Comparison of ENCODE assay signal across 8 mouse cellular contexts in genomic region chr2:152330858-152331423, GRCm38 (mm10). TPM values are rescaled to one million over a fixed set of nuclear protein-coding genes. Genes with fewer than 3 reads are reported as not detected.
DNase-seq lines count a peak whose midpoint lies in the region; ATAC-seq and TF ChIP-seq lines count a peak whose summit lies in the region.

No protein-coding gene starts in this region.

- peak overlapping the region; percentile 73 for H3K4me2 ChIP-seq in heart, embryonic 12.5 days
- peak overlapping the region; percentile 71 for H3K4me2 ChIP-seq in forebrain, embryonic 15.5 days (replicated peaks)
- H3K4me2 ChIP-seq in liver, embryonic 16.5 days (ENCODE audit: low read depth, low read length): peak overlapping the region; percentile 97

- peak overlapping the region; percentile 90 for H3K4me3 ChIP-seq in heart, embryonic 12.5 days
- peak overlapping the region; percentile 60 for H3K4me3 ChIP-seq in ES-Bruce4 (ENCODE audit: low read depth, low read length)
- peak overlapping the region; percentile 79 for H3K4me3 ChIP-seq in forebrain, embryonic 15.5 days
- H3K4me3 ChIP-seq in liver, embryonic 16.5 days (ENCODE audit: low read depth, low read length): peak overlapping the region; percentile 90

- no peak for TF ChIP-seq EP300 in ES-Bruce4 (IDR thresholded peaks at IDR 0.05; ENCODE audit: insufficient read depth, low read depth, low read length)

- H3K4me1 ChIP-seq in heart, embryonic 12.5 days (replicated peaks): peaks cover 25% of the 10 kb centered on the region
- peaks cover 2% of the 10 kb centered on the region for H3K4me1 ChIP-seq in ES-Bruce4 (ENCODE audit: control insufficient read depth, insufficient read depth, low read length)
- peaks cover 20% of the 10 kb centered on the region for H3K4me1 ChIP-seq in forebrain, embryonic 15.5 days
- H3K4me1 ChIP-seq in liver, embryonic 16.5 days (ENCODE audit: control insufficient read depth, low read depth, low read length): peaks cover 19% of the 10 kb centered on the region

- intact Hi-C loops in heart, postnatal 10 days (cut with DNase I): loop anchor here (2.0 kb wide), 1 partner anchor 36 kb away; no protein-coding TSS in a partner anchor

- H3K27me3 ChIP-seq in heart, embryonic 12.5 days (replicated peaks): no peaks in the 10 kb centered on the region
- no peaks in the 10 kb centered on the region for H3K27me3 ChIP-seq in ES-Bruce4 (ENCODE audit: control insufficient read depth, insufficient read depth, low read length, poor library complexity, severe bottlenecking)
- no peaks in the 10 kb centered on the region for H3K27me3 ChIP-seq in forebrain, embryonic 15.5 days
- H3K27me3 ChIP-seq in liver, embryonic 16.5 days (ENCODE audit: control insufficient read depth, insufficient read depth, low read depth, low read length): no peaks in the 10 kb centered on the region

- H3K36me3 ChIP-seq in heart, embryonic 12.5 days: peaks cover 44% of the 10 kb centered on the region
- H3K36me3 ChIP-seq in ES-Bruce4 (ENCODE audit: control insufficient read depth, insufficient read depth, low read length, poor library complexity, severe bottlenecking): peaks cover 27% of the 10 kb centered on the region; the same call in 1 of the 2 replicates
- H3K36me3 ChIP-seq in forebrain, embryonic 15.5 days: peaks cover 25% of the 10 kb centered on the region
- H3K36me3 ChIP-seq in liver, embryonic 16.5 days (ENCODE audit: control insufficient read depth, insufficient read depth): peaks cover 10% of the 10 kb centered on the region; the same call in 1 of the 2 replicates

- DNase-seq in heart, postnatal 10 days: no peak
- DNase-seq in ovary, adult 18-20 months (ENCODE audit: low spot score): no peak
- DNase-seq in gastrocnemius, adult 8-10 months (ENCODE audit: low spot score in 2 of 2): no peak
- DNase-seq in urinary bladder, adult 18-20 months (ENCODE audit: low spot score in 2 of 2): no peak

- no peak overlapping the region for H3K27ac ChIP-seq in heart, embryonic 12.5 days (ENCODE audit: poor library complexity, severe bottlenecking)
- H3K27ac ChIP-seq in ES-Bruce4 (ENCODE audit: insufficient read depth, low read length): peak overlapping the region; percentile 21; the same call in 1 of the 2 replicates
- H3K27ac ChIP-seq in forebrain, embryonic 15.5 days (replicated peaks): no peak overlapping the region
- 0 out of 2 replicates have a peak overlapping the region, but pooled peaks have one; percentile 12 for H3K27ac ChIP-seq in liver, embryonic 16.5 days (ENCODE audit: low read length)

- H3K9ac ChIP-seq in heart, embryonic 12.5 days: peak overlapping the region; percentile 93
- peak overlapping the region; percentile 89 for H3K9ac ChIP-seq in ES-Bruce4 (ENCODE audit: low read depth, poor library complexity, severe bottlenecking)
- H3K9ac ChIP-seq in forebrain, embryonic 15.5 days (replicated peaks): no peak overlapping the region; the same call in 1 of the 2 replicates
- H3K9ac ChIP-seq in liver, embryonic 16.5 days (ENCODE audit: low read depth, low read length): peak overlapping the region; percentile 94

- no peak for TF ChIP-seq POLR2A in ES-Bruce4 (IDR thresholded peaks at IDR 0.05; ENCODE audit: insufficient read depth, low read length)

- WGBS in heart, embryonic 12.5 days: 39% methylated on average over 7 of the region's 7 CpGs
- 70% methylated on average over 7 of the region's 7 CpGs for WGBS in forebrain, embryonic 15.5 days
- 15% methylated on average over 7 of the region's 7 CpGs for WGBS in liver, embryonic 16.5 days (ENCODE audit: insufficient replicate concordance)

- H3K9me3 ChIP-seq in heart, embryonic 12.5 days (replicated peaks): no peaks in the 10 kb centered on the region
- no peaks in the 10 kb centered on the region for H3K9me3 ChIP-seq in ES-Bruce4 (replicated peaks; ENCODE audit: control insufficient read depth, insufficient read depth, low read length, poor library complexity, severe bottlenecking)
- no peaks in the 10 kb centered on the region for H3K9me3 ChIP-seq in forebrain, embryonic 15.5 days
- no peaks in the 10 kb centered on the region for H3K9me3 ChIP-seq in liver, embryonic 16.5 days (replicated peaks; ENCODE audit: control insufficient read depth, low read length)

- ATAC-seq in heart, embryonic 12.5 days (ENCODE audit: insufficient number of reproducible peaks, low FRiP score): no peak
- no peak for ATAC-seq in forebrain, embryonic 15.5 days (replicated peaks)
- ATAC-seq in liver, embryonic 16.5 days (ENCODE audit: low read depth): no peak

- TF ChIP-seq CTCF in ES-Bruce4 (IDR thresholded peaks at IDR 0.05; ENCODE audit: low read depth, low read length): no peak

RNA-seq across cellular contexts. Expression of gene Rbck1, which starts 1.5 kb away (rescaled TPM):
- polyA plus RNA-seq in heart, embryonic 12.5 days (2016; fragmentation: Nextera tagmentation; extraction: Ambion mirVana): 65.3 and 68.9 TPM in 2 replicates
- total RNA-seq in heart, postnatal 10 days (2021): 10 to 100 TPM; 72.5 to 76.8 TPM
- polyA plus RNA-seq in ES-Bruce4 (2011; ENCODE audit: insufficient read depth, insufficient read length, low read depth, missing spikeins): 86.7 and 89.1 TPM in 2 replicates
- polyA plus RNA-seq in forebrain, embryonic 15.5 days (2015; fragmentation: Nextera tagmentation; extraction: Ambion mirVana): 102 and 105 TPM in 2 replicates
- polyA plus RNA-seq in liver, embryonic 16.5 days (2015; fragmentation: Nextera tagmentation; extraction: Ambion mirVana): 37.7 and 40.2 TPM in 2 replicates
- total RNA-seq in gastrocnemius, adult 8-10 months (2022): 10 to 100 TPM; 23.7 to 31.7 (median 27.1) TPM

RNA-seq across cellular contexts. Expression of gene Trib3, which starts 12.9 kb away (rescaled TPM):
- polyA plus RNA-seq in heart, embryonic 12.5 days (2016; fragmentation: Nextera tagmentation; extraction: Ambion mirVana): 8.5 and 10.1 TPM in 2 replicates
- total RNA-seq in heart, postnatal 10 days (2021): 1 to 10 TPM; 3.2 to 3.9 TPM
- polyA plus RNA-seq in ES-Bruce4 (2011; ENCODE audit: insufficient read depth, insufficient read length, low read depth, missing spikeins): 11.4 and 12.3 TPM in 2 replicates
- 0.55 and 0.85 TPM in 2 replicates for polyA plus RNA-seq in forebrain, embryonic 15.5 days (2015; fragmentation: Nextera tagmentation; extraction: Ambion mirVana)
- 6.5 and 6.8 TPM in 2 replicates for polyA plus RNA-seq in liver, embryonic 16.5 days (2015; fragmentation: Nextera tagmentation; extraction: Ambion mirVana)
- 1 to 10 TPM in 2 of 4 experiments, under 1 TPM in 2; 0.58 to 2.0 (median 1.1) TPM for total RNA-seq in gastrocnemius, adult 8-10 months (2022)

RNA-seq across cellular contexts. Expression of gene Tbc1d20, which starts 37.3 kb away (rescaled TPM):
- polyA plus RNA-seq in heart, embryonic 12.5 days (2016; fragmentation: Nextera tagmentation; extraction: Ambion mirVana): 33.6 and 37.5 TPM in 2 replicates
- 10 to 100 TPM; 61.4 to 71.4 TPM for total RNA-seq in heart, postnatal 10 days (2021)
- 27.7 and 32.3 TPM in 2 replicates for polyA plus RNA-seq in ES-Bruce4 (2011; ENCODE audit: insufficient read depth, insufficient read length, low read depth, missing spikeins)
- polyA plus RNA-seq in forebrain, embryonic 15.5 days (2015; fragmentation: Nextera tagmentation; extraction: Ambion mirVana): 36.8 and 37.9 TPM in 2 replicates
- 11.3 and 11.7 TPM in 2 replicates for polyA plus RNA-seq in liver, embryonic 16.5 days (2015; fragmentation: Nextera tagmentation; extraction: Ambion mirVana)
- total RNA-seq in gastrocnemius, adult 8-10 months (2022): 10 to 100 TPM; 18.4 to 27.9 (median 24.9) TPM

RNA-seq across cellular contexts. Expression of gene Nrsn2, which starts 45.5 kb away (rescaled TPM):
- 3.4 and 3.8 TPM in 2 replicates for polyA plus RNA-seq in heart, embryonic 12.5 days (2016; fragmentation: Nextera tagmentation; extraction: Ambion mirVana)
- total RNA-seq in heart, postnatal 10 days (2021): not detected
- polyA plus RNA-seq in ES-Bruce4 (2011; ENCODE audit: insufficient read depth, insufficient read length, low read depth, missing spikeins): 1.1 TPM in 1 of 2 replicates, not detected in the other
- polyA plus RNA-seq in forebrain, embryonic 15.5 days (2015; fragmentation: Nextera tagmentation; extraction: Ambion mirVana): 13.5 and 13.6 TPM in 2 replicates
- not detected in 2 replicates for polyA plus RNA-seq in liver, embryonic 16.5 days (2015; fragmentation: Nextera tagmentation; extraction: Ambion mirVana)
- total RNA-seq in gastrocnemius, adult 8-10 months (2022): under 1 TPM in 1 of 4 experiments, not detected in 3; 0.22 TPM

Comparison
In these comparisons a context has a peak if more than half of its experiments do, and no peak if none do; other contexts are left out.
1. H3K27ac ChIP-seq: peak in ES-Bruce4 (single experiment) and liver, embryonic 16.5 days (single experiment); none in heart, embryonic 12.5 days (single experiment) and forebrain, embryonic 15.5 days (single experiment).
2. Peak in every context shown above with its lines, with median percentiles within 50 percentile points of each other: H3K4me2 ChIP-seq and H3K4me3 ChIP-seq.